Mouse (Mus musculus): ENCODE measurements around the gene Rab3il1. TPM values are rescaled to one million over a fixed set of nuclear protein-coding genes. Genes with fewer than 3 reads are reported as not detected.

The Rab3il1 gene
- polyA plus RNA-seq (2015; fragmentation: Nextera tagmentation; extraction: Ambion mirVana), result 22.1 and 25.6 TPM in 2 replicates

DNA sequence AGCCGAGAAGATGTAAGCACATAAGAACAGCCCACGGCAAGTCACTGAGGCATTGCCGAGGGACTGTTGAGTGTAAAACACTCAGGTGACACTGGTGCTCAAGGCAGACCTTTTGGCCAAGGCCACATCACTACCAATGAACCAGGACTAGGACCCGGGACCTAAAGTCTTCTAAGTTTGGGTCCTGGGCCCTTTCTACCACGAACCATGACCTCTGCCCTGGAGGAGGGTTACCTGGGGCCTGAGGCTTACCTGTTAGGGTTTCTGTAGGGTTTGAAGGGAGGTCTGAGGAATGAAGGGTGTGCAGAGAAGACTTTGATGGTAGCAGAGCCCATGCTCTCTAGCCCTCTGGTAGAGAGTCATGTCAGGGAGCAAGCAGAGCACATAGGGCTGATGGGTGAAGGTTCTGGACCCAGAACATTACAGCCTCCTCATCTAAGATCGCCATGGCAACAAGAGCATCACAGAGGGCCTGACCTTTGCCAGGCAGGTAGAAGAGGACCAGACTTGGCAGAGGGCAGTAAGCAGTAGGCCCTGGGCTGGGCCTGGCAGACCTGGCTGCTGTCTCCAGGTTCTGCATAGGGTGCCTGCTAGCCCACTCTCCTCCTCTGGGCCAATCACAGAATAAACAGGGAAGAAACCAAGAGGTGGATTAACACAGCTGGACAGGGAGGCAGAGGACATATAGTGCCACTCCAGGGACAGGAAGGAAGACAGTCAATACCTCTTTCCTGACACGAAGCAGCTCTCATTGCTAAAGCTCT, at the start of gene Rab3il1, which contains the start of gene Best1:
Gene Rab3il1 (plus strand): TSS at position 464 of the 764 bp plus-strand sequence.
Gene Best1 (minus strand): TSS at position 428 of the 764 bp plus-strand sequence.
- 81% methylated on average over 7 of the region's 7 CpGs for WGBS
- no peak within 1 kb of the TSS for H3K27ac ChIP-seq (ENCODE audit: low read depth, low read length)
- ATAC-seq, result no peak
- no peaks in the 10 kb centered on the region for H3K36me3 ChIP-seq (ENCODE audit: control insufficient read depth, insufficient read depth, low read length)
- no peak within 1 kb of the TSS for H3K4me2 ChIP-seq (ENCODE audit: low read length)
- no peaks in the 10 kb centered on the region for H3K27me3 ChIP-seq (replicated peaks; ENCODE audit: control insufficient read depth, insufficient read depth, low read length)
- H3K4me3 ChIP-seq (ENCODE audit: low read length), result no peak within 1 kb of the TSS
- H3K9me3 ChIP-seq (ENCODE audit: control insufficient read depth, low read length), result no peaks in the 10 kb centered on the region
- H3K9ac ChIP-seq (ENCODE audit: low read depth, low read length), result no peak within 1 kb of the TSS
- no peaks in the 10 kb centered on the region for H3K4me1 ChIP-seq (ENCODE audit: control insufficient read depth, insufficient read depth, low read depth, low read length)

DNA sequence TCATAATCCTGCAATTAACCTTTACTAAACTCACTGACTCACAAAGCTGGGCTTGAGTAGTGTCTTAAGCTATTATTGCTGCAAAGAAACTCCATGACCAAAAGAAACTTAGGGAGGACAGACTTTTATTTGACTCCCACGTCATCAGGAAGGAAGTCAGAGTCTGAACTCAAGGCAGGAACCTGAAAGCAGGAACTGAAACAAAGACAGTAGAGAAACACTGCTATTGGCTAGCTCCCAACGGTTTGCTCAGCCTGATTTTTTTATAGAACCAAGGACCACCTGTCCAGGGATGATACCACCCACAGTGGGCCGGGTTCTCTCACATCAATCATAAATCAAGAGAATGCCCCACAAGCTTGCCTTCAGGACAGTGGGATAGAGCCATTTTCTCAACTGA, 49.1 kb upstream of the Rab3il1 start:
- 81% methylated on average over 3 of the region's 3 CpGs for WGBS
- no peak overlapping the region for H3K4me3 ChIP-seq (ENCODE audit: low read length)
- H3K4me2 ChIP-seq (ENCODE audit: low read length), result no peak overlapping the region
- no peaks in the 10 kb centered on the region for H3K9me3 ChIP-seq (ENCODE audit: control insufficient read depth, low read length)
- no peak overlapping the region for H3K9ac ChIP-seq (ENCODE audit: low read depth, low read length)
- H3K4me1 ChIP-seq (ENCODE audit: control insufficient read depth, insufficient read depth, low read depth, low read length), result peaks cover 2% of the 10 kb centered on the region; the same call in 1 of the 2 replicates
- H3K27me3 ChIP-seq (replicated peaks; ENCODE audit: control insufficient read depth, insufficient read depth, low read length), result no peaks in the 10 kb centered on the region
- H3K27ac ChIP-seq (ENCODE audit: low read depth, low read length), result no peak overlapping the region
- H3K36me3 ChIP-seq (ENCODE audit: control insufficient read depth, insufficient read depth, low read length), result no peaks in the 10 kb centered on the region
- ATAC-seq, result no peak

DNA sequence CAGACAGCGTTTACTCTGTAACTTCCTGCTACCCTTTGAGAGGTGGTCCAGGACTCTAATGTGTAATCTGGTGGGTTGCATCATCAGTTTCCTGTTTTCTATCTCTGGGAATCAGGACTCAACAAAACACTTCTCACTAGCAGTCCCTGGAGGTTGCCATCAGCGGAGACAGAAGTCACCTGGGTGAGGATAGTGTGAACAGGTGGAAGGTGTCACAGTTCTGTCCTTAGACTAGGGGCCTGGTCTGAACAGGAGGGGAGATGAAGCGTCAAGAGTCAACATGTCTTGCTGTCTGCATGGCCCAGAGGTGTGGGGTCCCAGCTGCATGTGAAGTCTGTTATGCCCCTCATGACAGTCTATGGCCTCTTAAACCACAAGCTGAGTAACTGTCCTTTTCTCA, 48.6 kb upstream of the Rab3il1 start:
- no peaks in the 10 kb centered on the region for H3K9me3 ChIP-seq (ENCODE audit: control insufficient read depth, low read length)
- WGBS, result 93% methylated on average over 3 of the region's 3 CpGs
- H3K27ac ChIP-seq (ENCODE audit: low read depth, low read length), result no peak overlapping the region
- no peak overlapping the region for H3K9ac ChIP-seq (ENCODE audit: low read depth, low read length)
- no peaks in the 10 kb centered on the region for H3K36me3 ChIP-seq (ENCODE audit: control insufficient read depth, insufficient read depth, low read length)
- H3K4me3 ChIP-seq (ENCODE audit: low read length), result no peak overlapping the region
- H3K27me3 ChIP-seq (replicated peaks; ENCODE audit: control insufficient read depth, insufficient read depth, low read length), result no peaks in the 10 kb centered on the region
- H3K4me2 ChIP-seq (ENCODE audit: low read length), result no peak overlapping the region
- H3K4me1 ChIP-seq (ENCODE audit: control insufficient read depth, insufficient read depth, low read depth, low read length), result peaks cover 2% of the 10 kb centered on the region; the same call in 1 of the 2 replicates
- no peak for ATAC-seq

DNA sequence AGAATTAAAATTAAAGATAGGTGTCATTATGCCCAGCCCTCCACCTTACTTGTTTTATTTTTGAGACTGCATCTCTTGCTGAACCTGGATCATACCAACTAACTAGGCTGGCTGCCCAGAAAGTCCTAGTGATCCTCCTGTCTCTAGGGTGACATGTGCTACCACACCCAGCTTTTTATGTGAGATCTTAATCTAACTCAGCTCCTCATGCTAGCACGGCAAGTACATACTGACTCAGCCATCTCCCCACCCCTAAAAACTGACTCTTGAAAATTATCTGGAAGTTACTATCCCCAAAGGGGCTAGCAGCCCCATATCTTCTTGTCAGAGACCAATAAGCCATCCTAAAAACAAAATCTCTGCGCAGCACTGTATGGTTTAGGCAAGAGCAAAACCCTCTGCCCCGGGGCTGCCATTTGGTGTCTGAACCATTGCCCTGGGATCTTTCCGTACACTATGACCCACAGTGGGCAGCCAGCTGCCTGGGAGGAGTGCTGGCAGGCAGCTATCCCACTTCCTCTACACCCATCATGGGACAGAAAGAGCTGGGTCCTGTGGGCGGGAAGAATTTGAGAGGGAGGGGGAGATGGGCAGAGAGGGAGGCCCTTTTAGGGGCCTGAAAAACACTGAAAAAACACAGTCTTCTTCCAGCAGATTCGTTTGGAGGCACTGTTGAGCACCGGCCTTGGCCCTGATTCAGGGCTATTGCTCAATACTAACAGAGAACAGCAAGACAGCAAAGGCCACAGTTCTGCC, 47.2 kb upstream of the Rab3il1 start:
- H3K27me3 ChIP-seq (replicated peaks; ENCODE audit: control insufficient read depth, insufficient read depth, low read length), result no peaks in the 10 kb centered on the region
- H3K27ac ChIP-seq (ENCODE audit: low read depth, low read length), result peak overlapping the region; percentile 80
- no peaks in the 10 kb centered on the region for H3K36me3 ChIP-seq (ENCODE audit: control insufficient read depth, insufficient read depth, low read length)
- peak overlapping the region; percentile 23; the same call in 1 of the 2 replicates for H3K4me2 ChIP-seq (ENCODE audit: low read length)
- peak; percentile 84 for ATAC-seq
- no peak overlapping the region for H3K9ac ChIP-seq (ENCODE audit: low read depth, low read length)
- no peaks in the 10 kb centered on the region for H3K9me3 ChIP-seq (ENCODE audit: control insufficient read depth, low read length)
- WGBS, result 43% methylated on average over 7 of the region's 7 CpGs
- peaks cover 2% of the 10 kb centered on the region; the same call in 1 of the 2 replicates for H3K4me1 ChIP-seq (ENCODE audit: control insufficient read depth, insufficient read depth, low read depth, low read length)
- no peak overlapping the region for H3K4me3 ChIP-seq (ENCODE audit: low read length)

DNA sequence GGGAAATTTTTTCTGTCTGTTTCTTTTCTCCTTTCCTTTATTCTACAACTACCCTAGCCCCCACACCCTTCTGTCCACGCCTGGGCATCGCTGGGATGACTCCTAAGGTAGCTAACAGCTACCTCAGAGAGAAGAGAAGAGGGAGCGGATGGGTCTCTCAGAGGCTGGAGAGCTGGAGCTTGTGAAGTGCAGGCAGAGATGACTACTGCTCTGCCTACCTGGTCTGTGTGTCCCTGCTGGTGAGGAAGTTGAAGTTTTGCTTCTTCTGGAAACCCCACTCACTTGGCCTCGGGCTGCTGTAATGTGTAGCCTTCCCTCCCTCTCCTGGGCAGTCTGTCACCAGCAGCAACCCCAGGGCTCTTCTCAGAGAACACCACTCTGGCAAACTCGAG, 46.7 kb upstream of the Rab3il1 start:
- H3K4me3 ChIP-seq (ENCODE audit: low read length), result no peak overlapping the region
- peak; percentile 45 for ATAC-seq
- WGBS, result 56% methylated on average over 5 of the region's 5 CpGs
- peak overlapping the region; percentile 80 for H3K27ac ChIP-seq (ENCODE audit: low read depth, low read length)
- H3K9me3 ChIP-seq (ENCODE audit: control insufficient read depth, low read length), result no peaks in the 10 kb centered on the region
- peaks cover 2% of the 10 kb centered on the region; the same call in 1 of the 2 replicates for H3K4me1 ChIP-seq (ENCODE audit: control insufficient read depth, insufficient read depth, low read depth, low read length)
- H3K27me3 ChIP-seq (replicated peaks; ENCODE audit: control insufficient read depth, insufficient read depth, low read length), result no peaks in the 10 kb centered on the region
- no peaks in the 10 kb centered on the region for H3K36me3 ChIP-seq (ENCODE audit: control insufficient read depth, insufficient read depth, low read length)
- H3K4me2 ChIP-seq (ENCODE audit: low read length), result peak overlapping the region; percentile 23; the same call in 1 of the 2 replicates
- H3K9ac ChIP-seq (ENCODE audit: low read depth, low read length), result 0 out of 2 replicates have a peak overlapping the region, but pooled peaks have one; percentile 35

DNA sequence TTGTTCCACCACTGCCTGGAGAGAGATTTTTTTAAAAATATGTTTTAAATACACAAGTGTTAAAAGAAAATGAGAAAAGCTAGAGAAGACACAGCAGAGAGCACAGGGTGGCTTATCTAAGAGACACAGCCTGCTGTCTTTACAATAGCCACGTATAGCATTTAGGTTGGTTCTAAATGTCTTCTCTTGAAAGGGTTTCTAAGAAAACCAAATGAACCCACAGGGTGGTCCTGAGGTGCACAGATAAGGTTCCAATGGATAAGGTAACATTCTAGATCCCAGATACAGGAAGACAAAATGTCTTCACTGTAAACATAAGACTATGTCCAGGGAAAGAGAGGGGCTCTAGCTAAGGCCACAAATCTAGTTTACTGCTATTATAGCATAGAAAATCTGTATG, 46.0 kb upstream of the Rab3il1 start:
- no peak overlapping the region for H3K27ac ChIP-seq (ENCODE audit: low read depth, low read length)
- H3K36me3 ChIP-seq (ENCODE audit: control insufficient read depth, insufficient read depth, low read length), result no peaks in the 10 kb centered on the region
- H3K27me3 ChIP-seq (replicated peaks; ENCODE audit: control insufficient read depth, insufficient read depth, low read length), result no peaks in the 10 kb centered on the region
- H3K9me3 ChIP-seq (ENCODE audit: control insufficient read depth, low read length), result no peaks in the 10 kb centered on the region
- no peak overlapping the region for H3K4me3 ChIP-seq (ENCODE audit: low read length)
- peaks cover 2% of the 10 kb centered on the region; the same call in 1 of the 2 replicates for H3K4me1 ChIP-seq (ENCODE audit: control insufficient read depth, insufficient read depth, low read depth, low read length)
- no peak overlapping the region for H3K9ac ChIP-seq (ENCODE audit: low read depth, low read length)
- WGBS, result 81% methylated on average over 1 of the region's 1 CpGs
- no peak for ATAC-seq
- H3K4me2 ChIP-seq (ENCODE audit: low read length), result no peak overlapping the region

DNA sequence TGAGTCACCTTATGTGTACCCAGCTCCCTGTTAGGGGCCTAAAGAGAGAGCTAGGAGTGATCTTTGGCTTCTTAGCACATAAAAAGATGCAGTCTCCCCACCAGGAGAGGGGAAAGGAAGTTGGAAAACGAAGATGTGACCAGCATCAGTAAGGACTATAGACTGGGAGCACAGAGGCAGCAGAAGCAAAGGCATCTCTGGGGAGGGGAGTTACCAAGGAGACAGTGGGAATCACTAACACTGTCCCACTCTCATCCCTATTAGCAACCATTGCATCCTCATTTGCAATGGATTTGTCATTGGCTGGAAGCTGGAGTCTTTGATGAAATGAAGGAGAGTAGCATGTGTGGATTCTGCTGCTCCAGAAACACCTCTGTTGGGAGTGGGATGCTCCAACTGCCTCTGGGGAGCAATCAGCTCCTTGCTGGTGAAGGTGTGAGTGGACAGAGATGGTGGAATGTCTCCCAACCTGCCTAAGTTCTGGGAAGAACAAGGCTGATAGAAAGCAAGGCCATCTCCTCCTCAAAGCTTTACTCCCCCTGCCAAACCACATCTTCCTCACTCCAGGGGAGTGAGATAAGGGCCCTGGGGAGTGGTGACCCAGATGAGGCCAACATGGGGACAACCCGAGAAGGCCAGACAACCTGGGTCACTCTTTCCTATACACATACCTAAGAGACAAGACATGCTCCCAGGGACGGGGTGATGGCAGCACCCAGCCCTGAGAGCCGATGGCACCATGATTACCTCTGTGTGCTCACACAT, 44.7 kb upstream of the Rab3il1 start:
- H3K4me2 ChIP-seq (ENCODE audit: low read length), result no peak overlapping the region
- H3K4me1 ChIP-seq (ENCODE audit: control insufficient read depth, insufficient read depth, low read depth, low read length), result peaks cover 2% of the 10 kb centered on the region; the same call in 1 of the 2 replicates
- no peak overlapping the region for H3K4me3 ChIP-seq (ENCODE audit: low read length)
- no peaks in the 10 kb centered on the region for H3K27me3 ChIP-seq (replicated peaks; ENCODE audit: control insufficient read depth, insufficient read depth, low read length)
- H3K9ac ChIP-seq (ENCODE audit: low read depth, low read length), result no peak overlapping the region
- no peaks in the 10 kb centered on the region for H3K36me3 ChIP-seq (ENCODE audit: control insufficient read depth, insufficient read depth, low read length)
- WGBS, result 83% methylated on average over 4 of the region's 4 CpGs
- H3K9me3 ChIP-seq (ENCODE audit: control insufficient read depth, low read length), result no peaks in the 10 kb centered on the region
- no peak overlapping the region for H3K27ac ChIP-seq (ENCODE audit: low read depth, low read length)
- ATAC-seq, result 0 out of 2 replicates have a peak, but pooled peaks have one; percentile 52

DNA sequence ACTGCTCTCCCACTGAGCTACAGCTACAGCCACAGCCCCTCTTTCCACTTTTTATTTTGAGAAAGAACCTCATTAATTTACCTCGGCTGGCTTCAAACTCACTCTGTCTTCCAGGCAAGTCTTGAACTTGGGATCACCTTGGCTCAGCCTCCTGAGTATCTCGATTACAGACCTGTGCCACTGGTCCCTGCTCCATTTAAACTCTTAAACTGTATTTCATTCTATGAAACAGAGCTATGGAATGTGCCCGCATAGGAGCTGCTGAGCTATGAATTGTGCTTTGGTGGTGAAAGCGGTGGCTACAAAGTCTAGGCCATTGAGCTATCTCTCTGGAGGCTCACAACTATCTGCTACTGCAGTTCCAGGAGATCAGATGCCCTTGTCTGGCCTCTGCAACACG, 43.5 kb upstream of the Rab3il1 start:
- H3K27ac ChIP-seq (ENCODE audit: low read depth, low read length), result no peak overlapping the region
- ATAC-seq, result no peak
- no peaks in the 10 kb centered on the region for H3K36me3 ChIP-seq (ENCODE audit: control insufficient read depth, insufficient read depth, low read length)
- no peaks in the 10 kb centered on the region for H3K9me3 ChIP-seq (ENCODE audit: control insufficient read depth, low read length)
- H3K4me3 ChIP-seq (ENCODE audit: low read length), result no peak overlapping the region
- 89% methylated on average over 5 of the region's 5 CpGs for WGBS
- H3K27me3 ChIP-seq (replicated peaks; ENCODE audit: control insufficient read depth, insufficient read depth, low read length), result no peaks in the 10 kb centered on the region
- H3K4me2 ChIP-seq (ENCODE audit: low read length), result no peak overlapping the region
- peaks cover 2% of the 10 kb centered on the region; the same call in 1 of the 2 replicates for H3K4me1 ChIP-seq (ENCODE audit: control insufficient read depth, insufficient read depth, low read depth, low read length)
- no peak overlapping the region for H3K9ac ChIP-seq (ENCODE audit: low read depth, low read length)

Data from hindbrain, embryonic 16.5 days (tissue).